Mouse (Mus musculus): ENCODE data around the gene Pcp2. TPM values are rescaled to one million over a fixed set of nuclear protein-coding genes. Genes with fewer than 3 reads are reported as not detected.

Gene Pcp2
- polyA plus RNA-seq (2017; shearing (Covaris generic)): not detected

DNA sequence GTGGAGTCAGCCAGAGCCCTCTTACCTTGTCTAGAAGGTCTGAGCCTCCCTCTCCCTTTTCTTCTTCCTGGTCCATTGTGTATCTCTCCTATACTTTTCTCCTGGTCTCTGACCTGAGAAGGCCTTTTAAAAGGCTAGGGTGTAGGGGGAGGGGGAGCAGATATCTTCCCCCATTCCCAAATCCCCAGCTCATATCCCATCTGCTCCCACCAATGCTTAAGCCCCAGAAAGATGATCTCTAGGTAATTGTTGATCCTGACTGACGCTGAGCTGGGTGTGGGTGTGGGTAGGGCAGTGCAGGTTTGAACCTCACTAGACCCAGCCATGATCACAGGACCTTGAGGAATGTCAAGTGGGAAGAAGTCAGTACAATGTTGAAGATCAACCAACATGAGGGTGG, at the start of gene Pcp2:
Gene Pcp2, minus strand, starts transcription at position 101 of the 400 bp plus-strand sequence.
- no peak for ATAC-seq

DNA sequence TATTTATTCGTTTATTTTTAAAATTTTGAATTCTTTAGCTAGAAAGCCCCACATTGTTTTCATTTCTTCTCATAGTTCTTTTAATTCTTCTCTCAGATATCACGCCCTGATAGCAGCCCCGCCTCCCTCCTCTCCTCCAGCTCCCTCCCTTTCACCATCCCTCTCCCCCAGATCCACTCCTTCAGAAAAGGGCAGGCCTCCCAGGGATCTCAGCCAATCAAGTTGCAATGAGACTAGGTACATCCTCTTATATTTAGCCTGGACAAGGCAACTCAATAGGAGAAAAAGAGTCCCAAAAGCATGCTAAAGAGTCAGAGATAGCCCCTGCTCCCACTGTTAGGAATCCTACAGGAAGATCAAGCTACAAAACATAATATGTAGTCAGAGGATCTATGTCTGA, 49.3 kb upstream of the Pcp2 start:
- ATAC-seq: no peak

DNA sequence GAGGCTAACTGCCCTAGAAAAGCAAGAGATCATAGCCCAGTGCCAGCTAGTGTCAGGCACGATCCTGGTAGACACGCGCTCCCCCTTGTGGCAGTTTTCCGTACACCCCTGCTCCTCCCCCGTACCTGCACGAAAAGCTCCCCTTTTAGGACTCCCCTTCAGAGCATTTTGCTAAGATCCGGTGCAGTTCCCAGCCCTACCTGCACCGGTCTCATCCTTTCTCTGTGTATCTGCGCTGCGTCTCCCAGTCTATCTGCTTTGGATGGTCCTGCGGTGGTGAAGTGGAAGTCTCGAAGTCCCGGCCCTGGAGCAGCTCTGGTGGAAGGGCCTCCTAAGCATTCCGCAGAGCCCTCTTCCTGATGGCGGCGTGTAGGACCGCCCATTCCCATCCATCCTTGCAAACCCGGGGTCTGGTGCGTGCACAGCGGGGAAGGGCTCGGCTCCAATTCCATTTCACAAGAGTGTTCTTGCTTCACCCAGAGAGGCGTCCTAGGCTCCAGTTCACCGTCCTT, 46.7 kb upstream of the Pcp2 start, which contains the start of gene Fcor:
Gene Fcor, minus strand, starts transcription at position 383 of the 512 bp plus-strand sequence.
- peak; percentile 66 for ATAC-seq

DNA sequence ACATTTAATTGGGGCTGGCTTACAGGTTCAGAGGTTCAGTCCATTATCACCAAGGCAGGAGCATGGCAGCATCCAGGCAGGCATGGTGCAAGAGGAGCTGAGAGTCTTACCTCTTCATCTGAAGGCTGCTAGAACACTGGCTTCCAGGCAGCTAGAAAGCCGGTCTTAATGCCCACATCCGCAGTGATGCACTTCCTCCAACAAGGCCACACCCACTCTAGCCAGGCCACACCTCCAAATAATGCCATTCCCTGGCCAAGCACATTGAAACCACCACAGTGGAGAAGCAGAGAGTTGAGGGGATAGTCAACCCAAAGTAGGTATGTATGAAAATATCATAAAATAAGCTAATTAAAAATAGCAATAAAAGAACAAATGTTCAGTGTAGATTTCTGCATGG, 45.0 kb upstream of the Pcp2 start:
- peak; percentile 38 for ATAC-seq

DNA sequence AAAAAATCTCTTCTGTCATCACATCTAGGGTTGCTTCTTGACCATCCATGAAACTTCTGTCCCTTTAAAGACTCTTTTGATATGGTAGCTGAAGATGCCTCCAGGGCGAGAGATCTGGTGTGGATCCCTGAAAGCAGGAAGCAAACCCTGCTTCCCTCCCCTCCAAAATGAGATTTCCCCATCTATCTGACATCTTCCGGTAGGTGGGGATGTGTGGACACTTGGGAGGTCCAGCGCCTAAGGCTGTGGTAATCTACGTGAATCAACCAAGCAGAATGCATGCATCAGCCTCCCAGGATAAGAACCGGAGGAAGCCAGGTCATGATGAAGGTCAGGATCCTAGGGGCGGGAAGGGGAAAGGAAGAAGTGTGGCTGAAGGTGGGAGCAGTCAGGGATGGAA, 40.2 kb upstream of the Pcp2 start, which contains the start of gene Mcemp1:
Gene Mcemp1, plus strand, starts transcription at position 248 of the 400 bp plus-strand sequence.
- ATAC-seq: no peak

DNA sequence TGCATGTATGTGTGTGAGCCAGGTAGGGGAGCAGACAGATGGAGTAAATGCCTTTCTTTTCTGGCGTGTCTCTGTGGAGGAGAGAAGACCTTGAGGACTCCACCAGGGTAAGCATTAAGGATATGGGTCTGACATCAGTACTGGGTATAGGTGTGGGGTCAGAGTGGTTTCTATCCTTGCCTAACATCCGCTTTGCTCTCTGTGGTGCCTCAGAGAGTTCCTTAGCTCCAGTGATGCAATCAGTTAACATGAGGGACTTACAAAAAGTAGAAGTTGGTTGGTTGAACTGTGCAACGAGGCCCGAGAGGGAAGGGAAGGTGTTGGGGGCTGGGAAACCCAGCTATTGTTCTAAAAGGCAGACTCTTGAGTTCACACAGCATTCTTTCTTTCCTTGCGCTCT, 39.1 kb upstream of the Pcp2 start:
- ATAC-seq: no peak

DNA sequence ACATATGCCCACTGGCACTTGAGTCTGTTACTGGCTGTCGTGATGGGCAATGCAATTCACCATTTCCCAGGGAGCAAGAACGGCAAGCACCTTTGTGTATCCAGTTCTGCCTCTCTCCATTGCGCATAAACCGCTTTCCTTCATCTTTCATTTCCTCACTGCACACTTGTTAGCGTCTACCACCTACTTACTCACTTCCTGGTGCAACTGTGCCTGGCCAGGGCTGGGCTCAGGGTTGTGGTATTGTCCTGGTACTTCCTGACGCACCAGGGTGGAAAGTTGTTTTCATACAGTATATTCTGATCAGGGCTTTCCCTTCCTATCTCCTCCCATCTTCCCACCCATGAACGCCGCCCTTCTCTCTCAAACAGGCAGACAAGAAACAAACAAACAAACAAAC, 35.5 kb upstream of the Pcp2 start:
- ATAC-seq: no peak

DNA sequence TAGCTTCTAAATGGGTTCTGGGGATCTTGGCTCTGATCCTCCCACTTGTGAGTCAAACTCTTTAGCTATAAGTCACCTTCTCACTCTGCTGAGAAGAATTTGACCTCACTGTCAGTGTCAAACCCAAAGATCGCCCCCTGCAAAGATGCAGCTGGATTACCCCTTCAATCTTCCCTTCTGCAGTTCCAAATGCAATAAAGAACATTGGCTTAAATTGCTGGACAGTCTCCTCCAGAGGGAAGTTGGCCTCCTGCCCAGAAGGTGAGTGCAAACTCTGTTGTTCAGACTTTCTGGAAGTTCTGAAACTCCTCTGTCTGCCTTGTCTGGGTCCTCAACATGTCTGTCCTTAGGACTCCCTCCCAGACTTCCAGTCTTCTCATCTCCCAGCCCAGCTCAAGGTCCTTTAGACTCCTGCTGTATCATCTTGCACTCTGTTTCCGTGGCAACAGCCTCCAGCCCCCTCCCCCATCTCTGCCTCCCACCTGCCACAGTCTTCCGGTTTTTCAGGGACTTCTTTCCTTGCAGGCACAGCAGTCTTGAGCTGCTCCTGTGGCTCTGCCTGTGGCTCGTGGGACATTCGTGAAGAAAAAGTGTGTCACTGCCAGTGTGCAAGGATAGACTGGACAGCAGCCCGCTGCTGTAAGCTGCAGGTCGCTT, 31.5 kb upstream of the Pcp2 start:
- no peak for ATAC-seq

DNA sequence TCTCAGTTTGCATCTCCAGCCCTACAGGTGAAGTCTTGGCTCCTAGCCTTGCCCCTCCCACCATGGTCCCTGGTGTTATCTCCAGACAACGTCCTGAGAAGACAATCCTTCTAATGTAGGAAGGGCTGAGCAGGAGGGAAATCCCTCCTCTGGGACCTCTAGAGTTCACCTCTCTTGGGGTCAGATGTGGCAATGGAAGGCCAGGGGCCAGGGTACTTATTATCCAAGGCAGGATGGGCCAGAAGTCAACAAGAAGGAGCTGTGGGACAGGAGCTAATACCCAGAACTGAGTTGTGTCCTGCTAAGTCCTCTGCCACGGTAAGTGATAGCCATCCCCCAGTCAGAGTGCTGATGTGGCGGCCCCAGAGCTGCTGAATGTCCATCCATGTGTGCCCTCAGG, 30.2 kb upstream of the Pcp2 start, which contains the start of gene Retn:
Gene Retn, plus strand, starts transcription at position 245 of the 400 bp plus-strand sequence.
- ATAC-seq: no peak

DNA sequence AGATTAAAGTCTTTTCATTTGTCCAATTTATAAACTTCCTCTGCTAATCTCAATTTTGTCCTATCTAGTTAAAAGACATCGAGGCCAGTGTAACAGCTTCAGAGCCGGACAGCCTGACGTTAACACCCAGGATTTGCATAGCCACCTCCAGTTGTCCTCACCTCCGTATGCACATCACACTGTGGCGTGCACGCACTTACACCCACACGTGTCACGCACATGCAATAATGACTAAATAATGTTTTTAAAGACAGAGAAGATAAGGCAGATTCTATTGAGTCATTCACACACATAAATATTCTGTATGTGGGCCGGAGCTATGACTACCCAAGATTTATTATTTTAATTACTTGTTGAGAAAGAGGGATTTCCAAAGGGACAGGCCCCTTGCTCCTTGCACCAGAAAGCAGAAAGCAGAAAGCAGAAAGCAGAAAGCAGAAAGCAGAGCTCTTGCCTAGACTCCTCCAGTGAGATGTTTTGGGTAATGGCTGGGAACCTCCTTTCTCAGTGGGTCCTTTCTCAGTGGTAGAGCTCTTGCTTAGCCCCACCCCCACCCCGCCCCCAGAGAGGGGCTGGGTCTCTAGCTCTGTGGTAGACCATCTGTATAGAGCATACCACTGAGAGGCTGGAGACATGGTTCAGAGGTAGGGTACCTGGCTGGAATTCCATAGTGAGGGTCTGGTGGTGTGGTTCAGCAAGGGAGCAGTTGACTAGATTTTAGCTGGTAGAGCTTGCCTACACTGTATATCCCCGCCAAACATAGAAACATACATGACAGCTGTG, 29.6 kb upstream of the Pcp2 start:
- ATAC-seq: no peak

DNA sequence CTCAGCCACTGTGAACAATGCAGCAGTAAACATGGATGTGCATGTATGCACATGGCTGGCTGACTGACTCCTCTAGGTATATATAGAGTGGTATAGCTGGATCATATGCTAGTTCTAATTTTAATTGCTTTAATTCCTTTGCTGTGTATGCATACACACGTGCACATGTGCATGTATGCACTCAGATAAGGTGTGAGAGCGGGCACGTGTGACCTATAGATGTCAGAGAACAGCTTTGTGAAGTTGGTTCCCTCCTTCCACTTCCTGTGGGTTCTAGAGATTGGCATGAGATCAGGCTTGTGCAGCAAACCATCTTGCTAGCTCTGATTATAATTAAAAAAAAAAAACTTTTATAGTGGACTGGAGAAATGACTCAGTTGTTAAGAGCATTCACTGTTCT, 27.5 kb upstream of the Pcp2 start:
- no peak for ATAC-seq

DNA sequence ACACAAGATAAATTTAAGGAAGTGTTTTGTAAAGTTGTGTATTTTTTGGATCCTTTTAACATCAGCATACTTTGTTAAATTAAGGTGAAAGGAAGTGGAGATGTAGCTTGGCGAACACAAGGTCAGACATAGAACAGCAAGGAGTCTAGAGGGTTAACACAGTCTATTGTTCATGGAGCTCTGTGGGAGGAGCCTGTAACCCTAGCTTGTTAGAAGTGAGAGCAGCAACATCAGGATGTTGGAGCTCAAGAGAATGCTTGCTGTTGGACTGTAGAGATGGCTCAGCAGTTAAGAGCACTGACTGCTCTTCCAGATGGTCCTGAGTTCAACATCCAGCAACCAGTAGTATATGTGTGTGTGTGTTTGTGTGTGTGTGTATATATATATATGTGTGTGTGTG, 23.6 kb upstream of the Pcp2 start:
- no peak for ATAC-seq

DNA sequence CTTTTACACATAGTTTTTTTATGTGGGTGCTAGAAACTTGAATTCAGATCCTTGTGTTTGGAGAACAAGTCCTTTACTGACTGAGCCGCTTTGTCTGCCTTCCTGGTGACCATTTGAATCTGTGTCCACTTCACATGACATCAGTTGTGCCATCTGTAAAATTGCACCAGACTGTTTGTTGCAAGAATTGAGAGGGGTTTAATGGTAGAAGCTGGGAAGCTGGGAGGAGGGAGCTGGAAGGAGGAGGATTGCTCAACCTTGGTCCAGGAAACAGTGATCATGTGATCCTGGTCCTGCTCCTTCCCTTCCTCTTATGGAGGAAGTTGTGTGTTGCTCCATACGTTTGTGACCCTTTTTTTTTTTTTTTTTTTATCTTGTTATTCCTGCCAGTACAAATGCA, 22.9 kb upstream of the Pcp2 start:
- no peak for ATAC-seq

DNA sequence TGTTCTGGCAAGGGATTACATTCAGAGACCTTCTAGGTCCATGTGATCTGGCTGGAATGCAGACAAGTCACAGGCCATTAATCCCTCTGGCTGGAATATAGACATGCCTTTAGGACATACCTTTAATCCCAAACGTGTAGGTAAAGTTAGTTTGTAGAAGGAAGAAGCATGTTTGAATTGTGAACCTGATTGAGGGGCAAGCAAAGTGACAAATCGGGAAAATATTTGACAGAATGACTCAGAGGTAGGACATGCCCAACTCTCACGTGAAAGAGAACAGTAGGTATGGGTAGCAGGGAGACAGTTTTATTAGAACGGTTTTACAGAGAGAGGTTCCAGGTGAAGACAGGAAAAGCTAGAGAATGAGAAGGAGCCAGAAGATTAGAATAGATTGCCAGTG, 22.2 kb upstream of the Pcp2 start:
- ATAC-seq: no peak

DNA sequence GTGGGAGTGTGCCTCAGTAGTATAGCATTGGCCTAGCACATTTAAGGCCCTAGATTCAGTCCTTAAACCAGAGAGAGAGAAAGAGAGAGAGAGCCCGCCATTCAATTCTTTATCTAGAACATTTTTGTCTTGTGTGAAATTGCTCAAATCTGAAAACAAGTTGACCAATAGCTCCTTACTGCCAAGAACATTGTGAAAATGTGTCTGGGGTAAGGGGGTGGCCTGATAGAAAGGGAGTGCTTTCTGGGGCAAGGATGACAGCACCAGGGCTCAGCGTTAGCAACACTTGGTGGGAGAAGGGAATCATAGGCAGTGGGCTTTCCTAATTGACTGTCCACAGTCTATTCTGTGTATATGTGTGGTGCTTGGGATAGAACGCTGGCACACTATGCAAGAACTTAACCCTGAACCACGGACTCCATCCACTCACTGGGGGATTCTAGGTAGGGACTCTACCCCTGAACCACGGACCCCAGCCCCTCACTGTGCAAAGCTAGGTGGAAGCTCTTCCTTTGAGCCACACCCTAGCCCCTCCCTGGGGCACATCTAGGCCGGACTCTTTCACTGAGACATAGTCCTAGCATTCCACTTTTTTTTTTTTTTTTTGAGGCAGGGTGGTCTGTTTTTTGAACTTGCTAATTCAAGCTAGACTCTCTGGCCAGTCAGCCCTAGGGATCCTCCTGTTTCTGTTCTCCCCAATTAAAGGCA, 21.6 kb upstream of the Pcp2 start:
- no peak for ATAC-seq

DNA sequence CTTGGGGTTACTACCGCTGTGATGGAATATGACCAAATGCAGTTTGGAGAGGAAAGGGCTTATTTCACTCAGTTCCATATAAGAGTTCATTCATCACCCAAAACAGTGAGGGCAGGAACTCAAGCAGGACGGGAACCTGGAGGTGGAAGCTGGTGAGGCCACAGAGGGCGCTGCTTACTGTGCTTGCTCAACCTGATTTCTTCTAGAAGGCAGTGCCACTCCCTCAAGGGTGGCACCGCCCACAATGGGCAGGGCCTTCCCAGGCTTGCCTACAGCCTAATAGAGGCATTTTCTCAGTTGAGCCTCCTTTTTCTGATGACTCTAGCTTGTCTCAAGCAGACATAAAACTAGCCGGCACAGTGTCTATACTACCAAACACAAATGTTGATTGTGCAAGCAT, 20.5 kb upstream of the Pcp2 start:
- peak; percentile 71 for ATAC-seq

DNA sequence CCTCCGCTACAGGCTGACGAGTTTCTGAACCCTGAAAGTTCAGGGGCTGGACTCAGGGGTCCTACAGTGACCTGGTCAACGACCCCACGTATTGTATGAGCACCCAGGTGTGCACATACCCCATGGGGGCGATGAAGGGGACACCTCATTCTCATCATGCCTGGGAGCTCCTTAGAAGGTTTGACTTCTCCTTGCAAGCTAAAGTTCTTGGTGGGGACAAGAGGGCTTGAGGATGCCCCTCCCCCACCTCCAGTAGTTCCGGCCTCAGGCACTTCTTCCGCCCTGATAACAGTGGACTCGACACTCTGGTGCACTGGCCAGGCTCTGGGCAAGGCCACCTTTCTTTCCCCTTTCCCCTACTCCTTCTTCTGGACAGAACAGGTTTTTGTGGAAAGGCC, 6.1 kb upstream of the Pcp2 start:
- ATAC-seq: no peak

DNA sequence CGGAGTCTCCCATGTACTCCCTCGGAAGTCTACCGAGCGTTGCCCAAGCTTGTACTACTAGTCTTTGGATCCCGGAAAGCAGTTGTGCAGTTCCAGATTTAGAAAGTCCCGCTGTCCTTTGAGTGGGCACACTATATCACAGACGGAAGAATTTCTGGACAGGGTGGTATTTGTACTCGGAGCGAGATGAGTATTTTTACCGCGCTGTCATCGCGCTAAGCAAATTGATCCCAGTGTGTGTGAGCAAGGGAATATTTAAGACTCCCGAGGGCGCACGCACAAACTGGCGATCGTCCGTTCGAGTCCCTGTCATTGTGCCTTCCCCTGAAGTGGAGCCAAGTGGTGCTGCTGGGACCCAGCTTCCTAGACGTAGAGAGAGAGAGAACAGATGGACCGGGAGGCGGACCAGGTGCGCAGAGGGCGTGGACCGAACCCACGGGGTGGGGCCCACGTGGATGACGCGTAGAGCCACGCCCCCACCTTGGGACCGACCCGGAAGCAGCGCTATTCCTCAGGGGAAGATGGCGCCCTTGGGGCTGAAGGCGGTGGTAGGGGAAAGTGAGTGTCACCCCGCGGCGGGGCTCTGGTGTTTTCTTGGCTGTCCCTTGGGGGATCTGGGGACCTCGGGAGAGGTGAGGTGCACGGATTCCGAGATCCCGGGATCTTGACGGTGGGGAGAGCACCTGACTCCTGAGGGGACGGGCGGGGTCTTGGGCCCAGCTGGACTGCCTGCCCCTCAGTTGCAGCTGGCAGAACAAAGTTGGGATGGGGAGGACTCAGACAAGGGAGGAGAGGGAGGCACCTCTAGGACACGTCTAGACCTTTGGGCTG, 5.5 kb upstream of the Pcp2 start, which contains the start of gene Stxbp2:
Gene Stxbp2, plus strand, starts transcription at position 309 of the 831 bp plus-strand sequence.
- peak; percentile 98 for ATAC-seq

DNA sequence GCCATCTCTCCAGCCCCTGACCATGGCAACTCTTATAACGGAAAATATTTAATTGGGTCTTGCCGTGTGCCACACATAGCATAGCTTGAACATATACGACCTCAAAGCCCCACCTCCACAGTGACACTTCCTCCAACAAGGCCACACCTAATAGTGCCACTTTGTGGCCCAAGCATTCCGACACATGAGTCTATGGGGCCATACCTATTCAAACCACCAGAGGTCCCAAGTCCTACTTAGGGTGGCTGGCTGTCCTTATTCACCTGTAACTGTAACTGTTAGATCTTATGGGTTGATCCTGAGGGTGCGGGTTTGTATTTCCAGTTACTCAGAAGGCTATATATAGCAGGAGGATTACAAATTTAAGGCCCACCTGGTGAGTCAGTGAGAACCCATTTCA, 2.7 kb upstream of the Pcp2 start:
- ATAC-seq: peak; percentile 41

DNA sequence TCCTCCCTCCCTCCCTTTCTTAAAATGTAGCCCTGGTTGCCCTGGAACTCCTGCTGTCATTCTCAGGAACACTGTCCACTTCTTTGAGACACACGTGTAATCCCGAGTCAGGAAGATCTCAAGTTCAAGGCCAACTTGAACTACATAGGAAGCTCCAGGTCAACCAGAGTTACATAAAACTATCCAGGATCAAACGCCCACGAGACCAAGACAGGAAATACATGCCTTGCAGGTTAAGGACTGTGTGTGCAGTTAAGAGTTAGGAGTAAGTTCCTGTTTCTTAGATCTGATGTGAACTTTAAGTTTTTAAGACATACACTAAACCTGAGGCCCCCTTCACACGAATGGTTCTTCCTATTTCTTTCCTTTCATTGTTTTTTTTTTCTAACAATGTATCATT, 1.6 kb upstream of the Pcp2 start:
- no peak for ATAC-seq

DNA sequence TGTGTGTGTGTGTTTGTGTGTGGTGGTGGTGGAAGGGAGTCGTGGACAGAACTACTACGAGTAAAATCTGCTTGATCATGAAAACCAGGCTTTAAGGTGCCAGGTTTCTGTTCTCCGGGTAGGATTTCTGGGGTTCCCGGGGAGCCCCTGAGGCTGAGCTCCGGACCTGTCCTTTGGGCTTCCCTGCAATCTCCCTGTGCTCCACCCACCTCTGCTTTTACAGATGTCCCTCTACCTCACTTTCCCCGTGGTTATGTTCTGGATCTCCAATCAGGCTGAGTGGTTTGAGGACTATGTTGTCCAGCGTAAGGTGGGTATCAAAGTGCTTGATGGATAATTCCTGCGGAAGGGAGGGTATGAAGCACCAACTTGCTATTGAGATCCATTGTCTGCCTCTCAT, 3.2 kb downstream of the Pcp2 start:
- no peak for ATAC-seq
